Mouse (Mus musculus) intestine, postnatal 0 days (tissue): ENCODE data around the gene Golga7b. TPM values are rescaled to one million over a fixed set of nuclear protein-coding genes. Genes with fewer than 3 reads are reported as not detected.
A peak's percentile ranks its signal among the peaks of the same experiment; 100 is the strongest.

Experiments used
- ATAC-seq: fragments of 200-750 bp; cut with Nextera tagmentation; 2 replicates; pipeline ENCODE4 v1.8.0; 2017; ENCODE audit warnings: mild to moderate bottlenecking, moderate TSS enrichment, moderate library complexity
- H3K27ac ChIP-seq: fragments of 300-500 bp; sonication (generic); 2 replicates; pipeline ENCODE4 v1.5.1; 2014; ENCODE audit warnings: mild to moderate bottlenecking, low read depth, low read length, moderate library complexity
- H3K27me3 ChIP-seq: fragments of 300-500 bp; sonication (generic); replicated peaks from 2 replicates; pipeline ENCODE4 v1.6.1; 2014; ENCODE audit warnings: low read length, mixed read lengths; ENCODE audit not compliant: control insufficient read depth, insufficient read depth
- H3K36me3 ChIP-seq: fragments of 300-500 bp; sonication (generic); 2 replicates; pipeline ENCODE4 v1.6.1; 2014; ENCODE audit warnings: mild to moderate bottlenecking, moderate library complexity; ENCODE audit not compliant: control insufficient read depth, insufficient read depth
- H3K4me1 ChIP-seq: fragments of 300-500 bp; sonication (generic); replicated peaks from 2 replicates; pipeline ENCODE4 v1.6.1; 2014; ENCODE audit warnings: antibody characterized with exemption, low read length, mixed read lengths; ENCODE audit not compliant: control insufficient read depth, insufficient read depth
- H3K4me2 ChIP-seq: fragments of 300-500 bp; sonication (generic); replicated peaks from 2 replicates; pipeline ENCODE4 v1.6.1; 2014; ENCODE audit warnings: low read depth, mild to moderate bottlenecking, moderate library complexity
- H3K4me3 ChIP-seq: fragments of 300-500 bp; sonication (generic); 2 replicates; pipeline ENCODE4 v1.5.1; 2014; ENCODE audit warnings: low read depth, low read length
- H3K9ac ChIP-seq: fragments of 300-500 bp; sonication (generic); 2 replicates; pipeline ENCODE4 v1.6.1; 2014; ENCODE audit warnings: mild to moderate bottlenecking, low read depth, low read length
- H3K9me3 ChIP-seq: fragments of 300-500 bp; sonication (generic); 2 replicates; pipeline ENCODE4 v1.6.1; 2016; ENCODE audit warnings: mixed run types; ENCODE audit not compliant: control insufficient read depth
- CTCF ChIP-seq: sonication (generic); IDR thresholded peaks from 2 replicates; pipeline ENCODE4 v1.5.1; 2016; ENCODE audit warnings: low read depth, mild to moderate bottlenecking, control low read depth, antibody characterized with exemption, moderate library complexity
- WGBS: fragments of 180-500 bp; shearing (Covaris S2); extraction: QIAGEN DNeasy Blood & Tissue Kit; methylation state at CpG from one replicate; pipeline ENCODE4 v1.1.7; 2014; 5-methylcytosine and 5-hydroxymethylcytosine counted together
- polyA plus RNA-seq: library from polyadenylated mRNA; unstranded; fragments of >200 nt; fragmentation: Nextera tagmentation; extraction: Ambion mirVana; gene quantifications from 2 replicates; pipeline ENCODE4 v1.2.1, GENCODE M21; 2015

Gene Golga7b
- polyA plus RNA-seq, 1 experiment from 2014 or later, result 0.86 TPM

- H3K4me1 ChIP-seq, result no peaks in the 10 kb centered on the region
- TF ChIP-seq CTCF, result no peak
- 0 out of 2 replicates have a peak, but pooled peaks cover 3% of the 10 kb centered on the region for H3K27me3 ChIP-seq
- no peak overlapping the region for H3K4me2 ChIP-seq
- H3K36me3 ChIP-seq, result no peaks in the 10 kb centered on the region
- no peak overlapping the region for H3K27ac ChIP-seq
- no peak overlapping the region for H3K4me3 ChIP-seq
- ATAC-seq, result no peak
- no peaks in the 10 kb centered on the region for H3K9me3 ChIP-seq
- no peak overlapping the region for H3K9ac ChIP-seq
- 65% methylated on average over 7 of the region's 7 CpGs for WGBS
Observed at GRCm38 (mm10) chr19:42271182-42271581, 23.8 kb downstream of the Golga7b start.

GRCm38 (mm10) chr19:42272003-42272963 is 24.9 kb downstream of the Golga7b start:
- Histone ChIP-seq H3K27me3 (0 out of 2 replicates have a peak, but pooled peaks cover 3% of the 10 kb centered on the region), H3K4me1 (no peaks in the 10 kb centered on the region), H3K4me2 (no peak overlapping the region), H3K9ac (no peak overlapping the region), H3K27ac (no peak overlapping the region), H3K9me3 (no peaks in the 10 kb centered on the region), H3K4me3 (no peak overlapping the region), H3K36me3 (no peaks in the 10 kb centered on the region)
- TF ChIP-seq CTCF, result peak; percentile 92
- ATAC-seq, result no peak
- WGBS, result 45% methylated on average over 14 of the region's 14 CpGs

- H3K4me1 ChIP-seq, result no peaks in the 10 kb centered on the region
- no peak overlapping the region for H3K4me3 ChIP-seq
- WGBS, result 65% methylated on average over 6 of the region's 6 CpGs
- H3K27me3 ChIP-seq, result no peaks in the 10 kb centered on the region
- no peak overlapping the region for H3K4me2 ChIP-seq
- no peak overlapping the region for H3K9ac ChIP-seq
- H3K27ac ChIP-seq, result no peak overlapping the region
- no peaks in the 10 kb centered on the region for H3K9me3 ChIP-seq
- ATAC-seq, result no peak
- no peaks in the 10 kb centered on the region for H3K36me3 ChIP-seq
- no peak for TF ChIP-seq CTCF
Observed at GRCm38 (mm10) chr19:42277288-42277687, 29.9 kb downstream of the Golga7b start.

- no peaks in the 10 kb centered on the region for H3K9me3 ChIP-seq
- no peak overlapping the region for H3K27ac ChIP-seq
- TF ChIP-seq CTCF, result no peak
- no peak overlapping the region for H3K4me2 ChIP-seq
- H3K27me3 ChIP-seq, result no peaks in the 10 kb centered on the region
- ATAC-seq, result no peak
- H3K9ac ChIP-seq, result no peak overlapping the region; the same call in 1 of the 2 replicates
- WGBS, result 78% methylated on average over 5 of the region's 5 CpGs
- no peaks in the 10 kb centered on the region for H3K36me3 ChIP-seq
- no peaks in the 10 kb centered on the region for H3K4me1 ChIP-seq
- H3K4me3 ChIP-seq, result no peak overlapping the region
Observed at GRCm38 (mm10) chr19:42278461-42278860, 31.1 kb downstream of the Golga7b start.

GRCm38 (mm10) chr19:42279611-42280010 is 32.2 kb downstream of the Golga7b start:
- Histone ChIP-seq H3K36me3 (no peaks in the 10 kb centered on the region), H3K9me3 (no peaks in the 10 kb centered on the region), H3K4me1 (no peaks in the 10 kb centered on the region), H3K9ac (no peak overlapping the region), H3K27ac (no peak overlapping the region), H3K4me2 (no peak overlapping the region), H3K27me3 (no peaks in the 10 kb centered on the region), H3K4me3 (no peak overlapping the region)
- 57% methylated on average over 3 of the region's 3 CpGs for WGBS
- TF ChIP-seq CTCF, result no peak
- no peak for ATAC-seq

- Histone ChIP-seq H3K9ac (no peak overlapping the region), H3K27me3 (no peaks in the 10 kb centered on the region), H3K4me2 (no peak overlapping the region), H3K36me3 (no peaks in the 10 kb centered on the region), H3K4me1 (no peaks in the 10 kb centered on the region), H3K27ac (no peak overlapping the region), H3K4me3 (no peak overlapping the region), H3K9me3 (no peaks in the 10 kb centered on the region)
- no peak for TF ChIP-seq CTCF
- WGBS, result 58% methylated on average over 8 of the region's 8 CpGs
- ATAC-seq, result no peak
Observed at GRCm38 (mm10) chr19:42284178-42284577, 36.8 kb downstream of the Golga7b start.
